Mouse (Mus musculus) intestine, postnatal 0 days (tissue): ENCODE measurements around the gene Serpinf2. TPM values are rescaled to one million over a fixed set of nuclear protein-coding genes. Genes with fewer than 3 reads are reported as not detected.
"Not testable (repeated sequence)": the region's sequence is repeated elsewhere in the genome, so short reads cannot be mapped to it uniquely, and the experiment has no call there.

Experiments used
- ATAC-seq: fragments of 200-750 bp; cut with Nextera tagmentation; 2 replicates; pipeline ENCODE4 v1.8.0; 2017; ENCODE audit warnings: mild to moderate bottlenecking, moderate TSS enrichment, moderate library complexity
- H3K27ac ChIP-seq: fragments of 300-500 bp; sonication (generic); 2 replicates; pipeline ENCODE4 v1.5.1; 2014; ENCODE audit warnings: mild to moderate bottlenecking, low read depth, low read length, moderate library complexity
- H3K27me3 ChIP-seq: fragments of 300-500 bp; sonication (generic); replicated peaks from 2 replicates; pipeline ENCODE4 v1.6.1; 2014; ENCODE audit warnings: low read length, mixed read lengths; ENCODE audit not compliant: control insufficient read depth, insufficient read depth
- H3K36me3 ChIP-seq: fragments of 300-500 bp; sonication (generic); 2 replicates; pipeline ENCODE4 v1.6.1; 2014; ENCODE audit warnings: mild to moderate bottlenecking, moderate library complexity; ENCODE audit not compliant: control insufficient read depth, insufficient read depth
- H3K4me1 ChIP-seq: fragments of 300-500 bp; sonication (generic); replicated peaks from 2 replicates; pipeline ENCODE4 v1.6.1; 2014; ENCODE audit warnings: antibody characterized with exemption, low read length, mixed read lengths; ENCODE audit not compliant: control insufficient read depth, insufficient read depth
- H3K4me2 ChIP-seq: fragments of 300-500 bp; sonication (generic); replicated peaks from 2 replicates; pipeline ENCODE4 v1.6.1; 2014; ENCODE audit warnings: low read depth, mild to moderate bottlenecking, moderate library complexity
- H3K4me3 ChIP-seq: fragments of 300-500 bp; sonication (generic); 2 replicates; pipeline ENCODE4 v1.5.1; 2014; ENCODE audit warnings: low read depth, low read length
- H3K9ac ChIP-seq: fragments of 300-500 bp; sonication (generic); 2 replicates; pipeline ENCODE4 v1.6.1; 2014; ENCODE audit warnings: mild to moderate bottlenecking, low read depth, low read length
- H3K9me3 ChIP-seq: fragments of 300-500 bp; sonication (generic); 2 replicates; pipeline ENCODE4 v1.6.1; 2016; ENCODE audit warnings: mixed run types; ENCODE audit not compliant: control insufficient read depth
- CTCF ChIP-seq: sonication (generic); IDR thresholded peaks from 2 replicates; pipeline ENCODE4 v1.5.1; 2016; ENCODE audit warnings: low read depth, mild to moderate bottlenecking, control low read depth, antibody characterized with exemption, moderate library complexity
- WGBS: fragments of 180-500 bp; shearing (Covaris S2); extraction: QIAGEN DNeasy Blood & Tissue Kit; methylation state at CpG from one replicate; pipeline ENCODE4 v1.1.7; 2014; 5-methylcytosine and 5-hydroxymethylcytosine counted together
- polyA plus RNA-seq: library from polyadenylated mRNA; unstranded; fragments of >200 nt; fragmentation: Nextera tagmentation; extraction: Ambion mirVana; gene quantifications from 2 replicates; pipeline ENCODE4 v1.2.1, GENCODE M21; 2015

Serpinf2 gene
- polyA plus RNA-seq, 1 experiment from 2014 or later: 2.7 TPM

DNA sequence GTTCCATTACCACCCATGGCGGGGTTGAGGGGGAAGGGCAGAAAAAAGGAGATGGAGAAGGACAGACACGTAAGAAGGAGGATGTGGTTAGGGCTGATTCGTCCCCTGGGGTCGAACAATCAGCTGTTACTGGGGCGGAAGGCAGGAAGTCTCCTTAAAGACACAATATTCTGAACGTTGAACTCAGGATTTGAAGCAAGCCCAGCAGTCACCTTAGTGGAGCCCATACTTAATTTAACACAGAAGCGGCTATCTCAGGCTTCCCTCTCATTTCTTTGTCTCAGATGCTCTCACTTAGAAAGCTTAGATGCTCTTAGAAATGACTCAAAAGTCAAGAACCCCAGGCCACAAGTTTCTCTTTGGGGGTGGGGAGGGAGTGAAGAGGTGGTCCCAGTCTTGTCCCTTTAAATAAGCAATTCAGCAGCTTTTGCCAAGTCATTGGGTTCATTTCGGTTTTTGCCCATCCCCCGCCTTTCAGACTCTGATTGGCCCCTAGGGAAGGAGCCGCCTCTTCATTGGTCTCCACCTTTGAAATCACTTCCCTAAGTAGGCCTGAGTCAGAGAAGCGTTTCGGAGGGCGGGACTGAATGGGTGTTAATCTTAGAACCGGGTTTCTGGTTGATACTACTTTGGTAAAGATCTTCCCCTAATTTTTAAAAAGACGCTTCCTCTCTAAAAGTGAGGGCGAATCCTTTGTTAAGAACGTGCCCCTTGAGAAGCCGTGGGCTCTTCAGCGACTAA lies 20.9 kb upstream of the Serpinf2 start:
- Histone ChIP-seq H3K27me3 (no peaks in the 10 kb centered on the region), H3K4me1 (0 out of 2 replicates have a peak, but pooled peaks cover 10% of the 10 kb centered on the region), H3K4me3 (peak overlapping the region; percentile 34), H3K36me3 (peaks cover 10% of the 10 kb centered on the region; the same call in 1 of the 2 replicates), H3K27ac (peak overlapping the region; percentile 94), H3K9me3 (no peaks in the 10 kb centered on the region), H3K9ac (peak overlapping the region; percentile 35; the same call in 1 of the 2 replicates), H3K4me2 (peak overlapping the region; percentile 67)
- TF ChIP-seq CTCF: no peak
- peak; percentile 32 for ATAC-seq
- 6% methylated on average over 19 of the region's 19 CpGs for WGBS

DNA sequence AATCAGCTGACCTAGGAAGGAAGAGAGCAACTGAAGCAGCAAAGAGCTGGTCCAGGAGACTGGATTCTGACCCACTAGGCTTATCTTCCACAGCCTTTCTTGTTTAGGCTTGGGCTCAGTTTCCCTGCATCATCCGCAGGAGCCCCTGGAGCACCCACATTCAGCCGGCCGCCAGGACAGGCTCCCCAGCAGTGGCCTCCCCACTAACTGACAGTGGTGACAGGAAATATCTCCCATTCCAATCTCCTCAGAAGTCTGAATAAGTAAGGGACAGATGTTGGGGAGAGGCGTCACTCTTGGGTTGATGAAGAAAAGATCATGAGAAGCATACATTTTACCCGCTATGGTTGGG lies 20.3 kb upstream of the Serpinf2 start:
- Histone ChIP-seq H3K4me3 (no peak overlapping the region), H3K36me3 (0 out of 2 replicates have a peak, but pooled peaks cover 5% of the 10 kb centered on the region), H3K4me2 (peak overlapping the region; percentile 67), H3K4me1 (0 out of 2 replicates have a peak, but pooled peaks cover 9% of the 10 kb centered on the region), H3K9ac (no peak overlapping the region), H3K27ac (peak overlapping the region; percentile 94), H3K9me3 (no peaks in the 10 kb centered on the region), H3K27me3 (no peaks in the 10 kb centered on the region)
- TF ChIP-seq CTCF: no peak
- WGBS: 34% methylated on average over 5 of the region's 5 CpGs
- no peak for ATAC-seq

DNA sequence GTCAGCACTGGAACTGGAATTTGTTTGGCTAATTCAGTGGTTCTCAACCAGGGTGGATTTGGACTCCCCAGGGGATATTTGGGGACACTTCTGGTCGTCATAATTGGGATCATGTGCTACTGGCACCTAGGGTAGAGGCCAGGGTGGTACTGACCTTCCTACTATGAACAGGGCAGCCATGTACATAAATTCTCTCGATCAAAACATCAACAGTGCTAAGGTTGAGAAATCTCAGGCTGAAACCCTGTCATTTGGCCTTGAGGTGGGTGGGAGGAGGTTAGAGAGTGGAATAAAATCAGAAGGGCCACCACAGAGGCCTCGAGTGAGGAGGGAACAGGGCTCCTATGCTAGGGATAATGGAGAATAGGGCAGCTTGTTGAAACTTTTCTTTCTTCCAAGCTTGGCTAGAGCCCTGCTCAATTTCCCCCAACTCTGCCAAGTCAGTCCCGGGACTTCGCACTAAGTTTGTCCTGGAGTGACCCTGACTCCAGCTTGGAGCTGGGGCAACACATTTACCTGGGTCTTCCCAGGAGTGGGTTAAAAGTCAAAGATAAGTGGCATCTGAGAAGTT lies 19.8 kb upstream of the Serpinf2 start:
- no peaks in the 10 kb centered on the region for H3K9me3 ChIP-seq
- ATAC-seq: no peak
- no peak overlapping the region for H3K4me2 ChIP-seq
- H3K27me3 ChIP-seq: no peaks in the 10 kb centered on the region
- 67% methylated on average over 5 of the region's 5 CpGs for WGBS
- H3K27ac ChIP-seq: peak overlapping the region; percentile 94; the same call in 1 of the 2 replicates
- no peak for TF ChIP-seq CTCF
- H3K4me1 ChIP-seq: 0 out of 2 replicates have a peak, but pooled peaks cover 6% of the 10 kb centered on the region
- H3K36me3 ChIP-seq: no peaks in the 10 kb centered on the region
- no peak overlapping the region for H3K9ac ChIP-seq
- H3K4me3 ChIP-seq: no peak overlapping the region

DNA sequence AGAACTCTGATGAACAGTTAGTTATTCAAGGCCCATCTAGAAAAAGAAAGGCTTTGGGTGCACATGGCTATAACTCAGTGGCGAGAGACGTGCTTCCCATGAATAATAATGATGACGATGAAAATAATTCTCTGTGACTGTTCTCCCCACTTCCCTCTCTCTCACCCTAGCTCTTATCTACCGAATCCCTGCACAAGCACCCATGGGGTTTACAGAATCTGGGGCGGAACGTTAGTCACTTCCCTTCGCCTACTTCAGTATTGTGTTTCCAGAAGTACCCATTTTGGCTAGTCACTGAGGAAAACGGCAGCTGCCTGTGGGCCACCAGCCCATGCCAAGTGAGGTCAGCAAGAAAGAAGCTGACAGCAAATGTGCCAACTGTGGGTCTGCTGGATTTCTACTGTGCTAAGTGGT lies 19.2 kb upstream of the Serpinf2 start:
- TF ChIP-seq CTCF: no peak
- no peak for ATAC-seq
- H3K36me3 ChIP-seq: no peaks in the 10 kb centered on the region
- no peak overlapping the region for H3K9ac ChIP-seq
- H3K27ac ChIP-seq: no peak overlapping the region
- no peaks in the 10 kb centered on the region for H3K9me3 ChIP-seq
- 80% methylated on average over 8 of the region's 8 CpGs for WGBS
- no peak overlapping the region for H3K4me3 ChIP-seq
- no peaks in the 10 kb centered on the region for H3K27me3 ChIP-seq
- 0 out of 2 replicates have a peak, but pooled peaks cover 4% of the 10 kb centered on the region for H3K4me1 ChIP-seq
- H3K4me2 ChIP-seq: no peak overlapping the region

DNA sequence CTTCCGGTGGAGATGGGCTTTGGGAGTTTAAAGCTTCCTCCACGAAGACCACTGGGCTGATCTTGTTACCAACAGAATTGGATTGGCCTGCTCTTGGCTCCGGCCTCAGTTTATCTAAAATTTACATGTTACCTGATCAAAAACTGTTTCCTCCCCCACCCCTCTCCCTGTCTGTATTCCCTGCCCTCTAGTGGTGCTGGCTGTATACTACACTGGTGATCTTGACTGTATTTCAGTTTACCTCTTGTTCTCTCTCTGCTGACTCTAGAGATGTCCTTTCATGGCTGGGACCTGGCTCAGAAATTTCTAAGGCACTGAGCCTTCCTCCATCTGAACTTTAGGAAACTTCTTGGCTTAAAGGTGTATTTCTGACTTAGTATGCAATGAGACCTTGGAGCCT lies 18.8 kb upstream of the Serpinf2 start:
- 23% methylated on average over 3 of the region's 3 CpGs for WGBS
- H3K27me3 ChIP-seq: no peaks in the 10 kb centered on the region
- H3K9me3 ChIP-seq: no peaks in the 10 kb centered on the region
- no peaks in the 10 kb centered on the region for H3K36me3 ChIP-seq
- H3K4me3 ChIP-seq: no peak overlapping the region
- TF ChIP-seq CTCF: peak; percentile 84
- no peak overlapping the region for H3K4me2 ChIP-seq
- H3K9ac ChIP-seq: 0 out of 2 replicates have a peak overlapping the region, but pooled peaks have one; percentile 11
- H3K4me1 ChIP-seq: 0 out of 2 replicates have a peak, but pooled peaks cover 3% of the 10 kb centered on the region
- ATAC-seq: no peak
- H3K27ac ChIP-seq: no peak overlapping the region

DNA sequence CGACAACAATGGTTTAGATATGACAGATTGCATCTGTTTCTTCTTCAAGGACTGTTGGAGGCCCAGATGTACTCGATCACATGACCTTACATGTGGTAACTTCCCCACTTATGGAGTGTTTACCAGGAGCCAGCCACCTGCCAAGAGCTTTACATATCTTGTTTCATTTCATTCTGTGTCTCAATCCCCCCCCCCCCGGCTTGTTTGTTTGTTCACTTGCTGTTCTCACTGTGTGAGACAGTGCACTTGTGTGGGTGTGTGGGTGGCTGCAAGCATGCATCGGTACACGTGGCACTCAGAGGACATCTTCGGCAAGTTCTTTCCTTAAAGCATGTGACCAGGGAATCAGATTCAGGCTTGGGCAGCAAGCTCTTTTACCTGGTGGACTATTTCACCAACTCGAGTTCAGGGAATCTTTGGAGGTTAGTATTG lies 17.1 kb upstream of the Serpinf2 start:
- Histone ChIP-seq H3K4me3 (no peak overlapping the region), H3K36me3 (peaks cover 12% of the 10 kb centered on the region), H3K27ac (no peak overlapping the region), H3K4me2 (no peak overlapping the region), H3K27me3 (no peaks in the 10 kb centered on the region), H3K4me1 (no peaks in the 10 kb centered on the region), H3K9ac (no peak overlapping the region), H3K9me3 (no peaks in the 10 kb centered on the region)
- ATAC-seq: no peak
- 78% methylated on average over 7 of the region's 7 CpGs for WGBS
- no peak for TF ChIP-seq CTCF

DNA sequence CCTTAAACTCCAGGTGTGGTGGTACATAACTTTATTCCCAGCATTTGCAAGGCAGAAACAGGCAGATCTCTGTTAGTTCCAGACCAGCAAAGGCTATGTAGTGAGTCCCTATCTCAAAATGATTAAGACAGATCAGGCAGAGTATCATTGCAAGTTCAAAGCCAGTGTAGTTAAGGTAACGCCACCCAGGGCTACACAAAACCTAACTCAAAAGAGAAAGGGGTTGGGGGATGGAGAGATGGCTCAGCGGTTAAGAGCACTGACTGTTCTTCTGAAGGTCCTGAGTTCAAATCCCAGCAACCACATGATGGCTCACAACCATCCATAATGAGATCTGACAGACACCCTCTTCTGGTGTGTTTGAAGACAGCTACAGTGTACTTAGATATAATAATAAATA lies 16.6 kb upstream of the Serpinf2 start:
- peaks cover 17% of the 10 kb centered on the region for H3K36me3 ChIP-seq
- not testable (repeated sequence) for H3K9me3 ChIP-seq, H3K27me3 ChIP-seq, H3K4me3 ChIP-seq, H3K4me2 ChIP-seq, H3K4me1 ChIP-seq, H3K9ac ChIP-seq, ATAC-seq, H3K27ac ChIP-seq
- WGBS: 95% methylated on average over 2 of the region's 2 CpGs
